Mouse (Mus musculus): ENCODE measurements around the gene Dad1.

DNA sequence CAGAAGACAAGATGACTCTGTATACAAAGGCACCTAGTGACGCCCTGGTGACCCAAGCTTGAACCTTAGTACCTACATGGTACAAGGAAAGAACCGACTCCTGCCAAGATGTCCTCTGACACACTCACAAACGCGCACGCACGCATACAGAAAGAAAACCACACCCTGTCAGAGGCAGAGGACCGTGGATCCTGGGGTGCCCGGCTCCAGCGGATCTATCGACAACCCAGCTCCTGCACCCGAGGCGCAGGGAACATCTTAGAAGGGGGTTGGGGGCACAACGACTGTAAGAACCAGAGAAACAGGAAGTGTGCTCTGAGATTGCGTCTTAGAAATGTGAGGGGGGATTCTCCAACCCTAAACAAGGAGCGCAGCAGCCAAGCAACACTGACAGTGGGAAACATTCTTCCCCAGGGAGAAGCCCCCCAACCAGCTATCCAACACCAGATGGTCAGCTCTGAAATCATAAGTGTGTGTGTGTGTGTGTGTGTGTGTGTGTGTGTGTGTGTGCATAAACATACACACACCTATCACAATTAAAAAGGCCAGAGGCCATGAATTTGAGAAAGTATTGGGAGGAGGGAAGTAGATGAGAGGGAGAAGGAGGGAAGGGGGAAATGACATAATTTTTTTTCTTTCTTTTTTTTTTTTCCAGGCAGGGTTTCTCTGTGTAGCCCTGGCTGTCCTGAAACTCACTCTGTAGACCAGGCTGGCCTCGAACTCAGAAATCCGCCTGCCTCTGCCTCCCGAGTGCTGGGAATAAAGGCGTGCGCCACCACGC, 22.5 kb downstream of the Dad1 start:
- TF ChIP-seq CTCF (IDR thresholded peaks at IDR 0.05; ENCODE audit: insufficient read depth, low read length) (no peak), POLR2A (IDR thresholded peaks at IDR 0.05; ENCODE audit: borderline replicate concordance, extremely low read depth, low read depth, low read length) (no peak)

Data from lung, adult 2 months (tissue).